Mouse (Mus musculus) hindbrain, embryonic 13.5 days (tissue): ENCODE results near the gene Hps5. TPM values are rescaled to one million over a fixed set of nuclear protein-coding genes. Genes with fewer than 3 reads are reported as not detected.

ENCODE experiments used
- ATAC-seq: fragments of 200-750 bp; cut with Nextera tagmentation; 2 replicates; pipeline ENCODE4 v1.8.0; 2017; ENCODE audit warnings: moderate TSS enrichment; ENCODE audit not compliant: low FRiP score
- H3K27ac ChIP-seq: fragments of 300-500 bp; sonication (generic); 2 replicates; pipeline ENCODE4 v1.5.1; 2015; ENCODE audit warnings: inconsistent platforms, mild to moderate bottlenecking, moderate library complexity
- H3K27me3 ChIP-seq: fragments of 300-500 bp; sonication (generic); 2 replicates; pipeline ENCODE4 v1.6.1; 2015; ENCODE audit warnings: mild to moderate bottlenecking, inconsistent platforms
- H3K36me3 ChIP-seq: fragments of 300-500 bp; sonication (generic); 2 replicates; pipeline ENCODE4 v1.6.1; 2015; ENCODE audit warnings: mild to moderate bottlenecking, inconsistent platforms
- H3K4me1 ChIP-seq: fragments of 300-500 bp; sonication (generic); replicated peaks from 2 replicates; pipeline ENCODE4 v1.6.1; 2015; ENCODE audit warnings: inconsistent platforms
- H3K4me2 ChIP-seq: fragments of 300-500 bp; sonication (generic); 2 replicates; pipeline ENCODE4 v1.6.1; 2015; ENCODE audit warnings: inconsistent platforms, mild to moderate bottlenecking, moderate library complexity
- H3K4me3 ChIP-seq: fragments of 300-500 bp; sonication (generic); 2 replicates; pipeline ENCODE4 v1.5.1; 2015; ENCODE audit warnings: mild to moderate bottlenecking, inconsistent platforms
- H3K9ac ChIP-seq: fragments of 300-500 bp; sonication (generic); 2 replicates; pipeline ENCODE4 v1.6.1; 2015; ENCODE audit warnings: mild to moderate bottlenecking, inconsistent platforms
- H3K9me3 ChIP-seq: fragments of 300-500 bp; sonication (generic); 2 replicates; pipeline ENCODE4 v1.6.1; 2016; ENCODE audit warnings: inconsistent platforms
- WGBS: fragments of 180-500 bp; shearing (Covaris S2); methylation state at CpG from one replicate; pipeline ENCODE4 v1.1.7; 2015; 5-methylcytosine and 5-hydroxymethylcytosine counted together
- polyA plus RNA-seq: library from polyadenylated mRNA; unstranded; fragments of >200 nt; fragmentation: Nextera tagmentation; extraction: Ambion mirVana; gene quantifications from 2 replicates; pipeline ENCODE4 v1.2.1, GENCODE M21; 2015

Hps5 gene
- polyA plus RNA-seq, 1 experiment from 2014 or later, result 15.6 TPM

- ATAC-seq, result no peak
- WGBS, result 86% methylated on average over 7 of the region's 7 CpGs
Observed at GRCm38 (mm10) chr7:46719526-46719925, 76.3 kb downstream of the Hps5 start.

DNA sequence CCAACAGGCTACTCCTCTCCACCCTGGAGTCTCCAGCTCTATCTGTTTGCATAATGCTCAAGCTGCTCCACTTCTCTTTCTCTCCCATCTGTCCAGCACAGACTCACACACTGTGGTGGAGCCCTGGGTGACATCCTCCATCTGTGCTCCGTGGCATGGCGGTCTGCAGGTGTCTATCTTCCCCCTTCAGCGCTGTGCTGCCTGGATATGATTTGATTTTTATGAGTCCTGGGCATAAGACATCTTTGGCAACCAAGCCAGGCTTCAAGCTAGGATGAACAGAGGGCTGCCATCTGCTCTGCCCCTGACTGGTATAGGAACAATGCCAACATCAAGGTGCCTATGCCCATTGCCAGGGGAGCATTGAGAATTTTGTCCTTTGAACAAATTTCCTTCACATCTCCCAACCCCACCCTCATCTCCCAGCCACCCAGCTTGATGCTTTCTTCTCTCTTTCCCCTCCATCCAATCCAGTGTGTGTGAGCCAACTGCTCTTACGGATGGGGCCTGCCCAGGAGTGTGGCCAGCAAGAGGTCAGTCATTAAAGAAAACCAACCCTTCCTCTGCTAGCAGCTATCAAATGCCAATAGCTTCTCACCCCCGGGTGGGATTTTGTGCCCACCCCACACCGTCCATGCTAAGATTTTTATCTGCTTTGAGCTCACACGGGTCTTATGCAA is 77.1 kb downstream of the Hps5 start:
- no peaks in the 10 kb centered on the region for H3K4me1 ChIP-seq
- H3K27me3 ChIP-seq, result peaks cover 13% of the 10 kb centered on the region
- WGBS, result 79% methylated on average over 7 of the region's 7 CpGs
- no peaks in the 10 kb centered on the region for H3K9me3 ChIP-seq
- H3K4me2 ChIP-seq, result no peak overlapping the region
- no peaks in the 10 kb centered on the region for H3K36me3 ChIP-seq
- no peak overlapping the region for H3K27ac ChIP-seq
- no peak; the same call in 1 of the 2 replicates for ATAC-seq
- no peak overlapping the region for H3K4me3 ChIP-seq
- H3K9ac ChIP-seq, result no peak overlapping the region

More at GRCm38 (mm10) chr7:46719526-46719925, 76.3 kb downstream of the Hps5 start:
- Histone ChIP-seq H3K4me1 (no peaks in the 10 kb centered on the region), H3K9me3 (no peaks in the 10 kb centered on the region), H3K4me2 (no peak overlapping the region), H3K9ac (no peak overlapping the region), H3K4me3 (no peak overlapping the region), H3K27ac (no peak overlapping the region), H3K36me3 (no peaks in the 10 kb centered on the region), H3K27me3 (peaks cover 15% of the 10 kb centered on the region)

DNA sequence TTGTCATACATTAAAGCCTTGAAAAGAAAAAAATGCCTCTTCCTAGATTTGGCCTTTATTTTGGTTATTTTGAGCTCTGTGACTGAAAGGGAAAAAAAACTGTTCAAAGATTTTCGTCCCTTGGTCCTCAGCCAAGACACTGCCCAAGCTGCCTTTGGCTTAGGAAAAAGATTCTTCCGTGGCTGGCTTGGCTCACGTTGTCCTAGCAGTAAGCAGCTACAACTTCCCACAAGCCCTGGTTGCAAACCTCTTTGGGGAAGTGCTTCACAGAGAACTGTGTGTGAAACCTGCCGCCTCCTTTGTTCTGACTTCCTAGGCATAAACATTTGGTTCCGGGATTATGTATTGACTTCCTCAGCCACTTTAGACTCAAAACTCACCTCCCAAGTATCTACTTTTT is 79.0 kb downstream of the Hps5 start:
- 71% methylated on average over 5 of the region's 5 CpGs for WGBS
- Histone ChIP-seq H3K27ac (no peak overlapping the region), H3K4me1 (no peaks in the 10 kb centered on the region), H3K9ac (no peak overlapping the region), H3K27me3 (peaks cover 12% of the 10 kb centered on the region; the same call in 1 of the 2 replicates), H3K4me2 (no peak overlapping the region), H3K36me3 (no peaks in the 10 kb centered on the region), H3K9me3 (no peaks in the 10 kb centered on the region), H3K4me3 (no peak overlapping the region)
- no peak for ATAC-seq

- ATAC-seq, result no peak
- no peaks in the 10 kb centered on the region for H3K36me3 ChIP-seq
- no peaks in the 10 kb centered on the region for H3K9me3 ChIP-seq
- H3K27me3 ChIP-seq, result peaks cover 7% of the 10 kb centered on the region; the same call in 1 of the 2 replicates
- no peak within 1 kb of the TSS for H3K4me3 ChIP-seq
- H3K27ac ChIP-seq, result no peak within 1 kb of the TSS
- no peak within 1 kb of the TSS for H3K4me2 ChIP-seq
- H3K4me1 ChIP-seq, result no peaks in the 10 kb centered on the region
- no peak within 1 kb of the TSS for H3K9ac ChIP-seq
- 93% methylated on average over 5 of the region's 5 CpGs for WGBS
Observed at GRCm38 (mm10) chr7:46715600-46715999, 80.3 kb downstream of the Hps5 start, which contains the start of gene Saa3. TSS of gene Saa3 (minus strand) at chr7:46715700.

- Histone ChIP-seq H3K9me3 (no peaks in the 10 kb centered on the region), H3K27me3 (0 out of 2 replicates have a peak, but pooled peaks cover 3% of the 10 kb centered on the region), H3K4me3 (no peak overlapping the region), H3K27ac (no peak overlapping the region), H3K36me3 (no peaks in the 10 kb centered on the region), H3K9ac (no peak overlapping the region), H3K4me1 (peaks cover 3% of the 10 kb centered on the region), H3K4me2 (no peak overlapping the region)
- no peak for ATAC-seq
- WGBS, result 34% methylated on average over 6 of the region's 6 CpGs
Observed at GRCm38 (mm10) chr7:46714518-46714917, 81.3 kb downstream of the Hps5 start.

DNA sequence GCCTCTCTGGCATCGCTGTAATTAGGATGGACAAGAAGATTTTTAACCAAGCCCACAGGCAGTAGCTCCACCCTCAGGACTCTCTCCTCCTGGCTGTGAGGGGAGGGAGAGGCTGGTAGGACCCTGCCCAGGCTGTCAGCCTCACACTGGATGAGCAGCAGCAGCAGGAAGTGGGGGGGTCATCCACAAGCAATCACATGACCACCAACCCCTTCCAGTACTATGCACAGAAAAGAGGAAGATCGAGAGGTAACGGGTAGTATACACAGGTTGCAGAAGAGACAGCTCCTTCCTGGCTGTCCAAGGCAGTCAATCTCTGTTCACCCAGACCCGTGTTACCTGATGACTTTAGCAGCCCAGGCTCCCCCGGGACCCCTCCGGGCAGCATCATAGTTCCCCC is 83.6 kb downstream of the Hps5 start:
- Histone ChIP-seq H3K27me3 (0 out of 2 replicates have a peak, but pooled peaks cover 3% of the 10 kb centered on the region), H3K4me3 (no peak overlapping the region), H3K9me3 (no peaks in the 10 kb centered on the region), H3K36me3 (peaks cover 4% of the 10 kb centered on the region), H3K27ac (no peak overlapping the region), H3K9ac (no peak overlapping the region; the same call in 1 of the 2 replicates), H3K4me1 (peaks cover 10% of the 10 kb centered on the region), H3K4me2 (no peak overlapping the region)
- WGBS, result 64% methylated on average over 6 of the region's 6 CpGs
- ATAC-seq, result no peak

Other genes starting within 250 kb of the Hps5 start
- gene Sergef, start 156.3 kb downstream of the Hps5 start, polyA plus RNA-seq, result 34.5 and 36.8 TPM in 2 replicates
- 0.43 and 0.62 TPM in 2 replicates for gene Tph1, start 123.5 kb downstream of the Hps5 start, polyA plus RNA-seq
- 16.1 and 17.6 TPM in 2 replicates for gene Saal1, start 85.4 kb downstream of the Hps5 start, polyA plus RNA-seq
- 0.35 TPM in 1 of 2 replicates, not detected in the other for gene Saa3, start 80.4 kb downstream of the Hps5 start, polyA plus RNA-seq
- gene Saa4, start 63.5 kb downstream of the Hps5 start, polyA plus RNA-seq, result not detected in 2 replicates
- gene Saa1, start 53.1 kb downstream of the Hps5 start, polyA plus RNA-seq, result not detected in 2 replicates
- gene Saa2, start 44.3 kb downstream of the Hps5 start, polyA plus RNA-seq, result not detected in 2 replicates
- 43.7 and 44.2 TPM in 2 replicates for gene Gtf2h1, start within 50 bp of the Hps5 start, polyA plus RNA-seq
- 521 and 535 TPM in 2 replicates for gene Ldha, start 45.4 kb upstream of the Hps5 start, polyA plus RNA-seq
- 0.26 and 0.35 TPM in 2 replicates for gene Ldhc, start 65.1 kb upstream of the Hps5 start, polyA plus RNA-seq
- 397 and 415 TPM in 2 replicates for gene Tsg101, start 123.9 kb upstream of the Hps5 start, polyA plus RNA-seq
- 5.0 and 5.9 TPM in 2 replicates for gene Uevld, start 162.5 kb upstream of the Hps5 start, polyA plus RNA-seq
- gene Gm9999, start 187.5 kb upstream of the Hps5 start, polyA plus RNA-seq, result not detected in 2 replicates
- gene Spty2d1, start 212.3 kb upstream of the Hps5 start, polyA plus RNA-seq, result 8.9 and 9.8 TPM in 2 replicates